In genomic region chr5:123508921-123509320, GRCm38 (mm10) we compare ENCODE assay signal across 8 mouse cellular contexts. TPM values are rescaled to one million over a fixed set of nuclear protein-coding genes. Genes with fewer than 3 reads are reported as not detected.
DNase-seq lines count a peak whose midpoint lies in the region; ATAC-seq and TF ChIP-seq lines count a peak whose summit lies in the region.

No protein-coding gene starts in this region.

- DNase-seq in lung, embryonic 14.5 days: peak; percentile 37
- DNase-seq in lung, postnatal 4 days: no peak
- no peak for DNase-seq in limb, embryonic 11.5 days (ENCODE audit: low spot score)
- peak; percentile 38 for DNase-seq in retina, embryonic 14.5 days (ENCODE audit: low spot score)
- DNase-seq in left cerebral cortex, adult 11 months (ENCODE audit: low spot score): no peak
- no peak for DNase-seq in right cerebral cortex, postnatal 4 days
- no peak for DNase-seq in cerebellum, postnatal 14 days

- no peak for TF ChIP-seq CTCF in lung, embryonic 14.5 days (IDR thresholded peaks at IDR 0.05; ENCODE audit: low read depth)

- peak overlapping the region; percentile 89 for H3K4me2 ChIP-seq in lung, embryonic 14.5 days
- H3K4me2 ChIP-seq in embryonic facial prominence, embryonic 13.5 days: peak overlapping the region; percentile 89
- peak overlapping the region; percentile 84 for H3K4me2 ChIP-seq in limb, embryonic 11.5 days (ENCODE audit: low read depth, severe bottlenecking)

- peaks cover 6% of the 10 kb centered on the region; the same call in 1 of the 2 replicates for H3K4me1 ChIP-seq in lung, embryonic 14.5 days (ENCODE audit: insufficient read depth)
- peaks cover 18% of the 10 kb centered on the region for H3K4me1 ChIP-seq in embryonic facial prominence, embryonic 13.5 days
- H3K4me1 ChIP-seq in limb, embryonic 11.5 days (ENCODE audit: control insufficient read depth, insufficient read depth, low read length): no peaks in the 10 kb centered on the region

- H3K27me3 ChIP-seq in lung, embryonic 14.5 days (ENCODE audit: insufficient read depth, low read length): peaks cover 22% of the 10 kb centered on the region; the same call in 1 of the 2 replicates
- peaks cover 10% of the 10 kb centered on the region; the same call in 1 of the 2 replicates for H3K27me3 ChIP-seq in embryonic facial prominence, embryonic 13.5 days
- no peaks in the 10 kb centered on the region for H3K27me3 ChIP-seq in limb, embryonic 11.5 days (ENCODE audit: control insufficient read depth, insufficient read depth, low read length)

- WGBS in lung, embryonic 14.5 days: 10% methylated on average over 12 of the region's 12 CpGs
- 5% methylated on average over 12 of the region's 12 CpGs for WGBS in embryonic facial prominence, embryonic 13.5 days
- 8% methylated on average over 12 of the region's 12 CpGs for WGBS in limb, embryonic 11.5 days

- no peak for ATAC-seq in lung, embryonic 14.5 days (ENCODE audit: insufficient read depth)
- no peak for ATAC-seq in embryonic facial prominence, embryonic 13.5 days (ENCODE audit: insufficient number of reproducible peaks, insufficient read depth, low FRiP score, low TSS enrichment, low read depth)
- ATAC-seq in limb, embryonic 11.5 days (ENCODE audit: insufficient number of reproducible peaks, low FRiP score, low TSS enrichment, low read depth): no peak

- peak overlapping the region; percentile 52 for H3K4me3 ChIP-seq in lung, embryonic 14.5 days (ENCODE audit: low read depth, low read length)
- H3K4me3 ChIP-seq in embryonic facial prominence, embryonic 13.5 days: peak overlapping the region; percentile 64
- peak overlapping the region; percentile 57 for H3K4me3 ChIP-seq in limb, embryonic 11.5 days (ENCODE audit: low read depth, low read length)

- peaks cover 14% of the 10 kb centered on the region; the same call in 1 of the 2 replicates for H3K36me3 ChIP-seq in lung, embryonic 14.5 days (ENCODE audit: insufficient read depth)
- H3K36me3 ChIP-seq in embryonic facial prominence, embryonic 13.5 days: peaks cover 27% of the 10 kb centered on the region
- no peaks in the 10 kb centered on the region for H3K36me3 ChIP-seq in limb, embryonic 11.5 days (ENCODE audit: control insufficient read depth, insufficient read depth, low read length)

- no peak overlapping the region for H3K27ac ChIP-seq in lung, embryonic 14.5 days (ENCODE audit: low read depth)
- H3K27ac ChIP-seq in embryonic facial prominence, embryonic 13.5 days: no peak overlapping the region
- H3K27ac ChIP-seq in limb, embryonic 11.5 days (replicated peaks; ENCODE audit: low read depth, low read length): no peak overlapping the region

- peak overlapping the region; percentile 48; the same call in 1 of the 2 replicates for H3K9ac ChIP-seq in lung, embryonic 14.5 days
- H3K9ac ChIP-seq in embryonic facial prominence, embryonic 13.5 days: peak overlapping the region; percentile 72
- peak overlapping the region; percentile 54; the same call in 1 of the 2 replicates for H3K9ac ChIP-seq in limb, embryonic 11.5 days (ENCODE audit: low read length)

- H3K9me3 ChIP-seq in lung, embryonic 14.5 days (ENCODE audit: low read depth, low read length): no peaks in the 10 kb centered on the region
- no peaks in the 10 kb centered on the region for H3K9me3 ChIP-seq in embryonic facial prominence, embryonic 13.5 days
- no peaks in the 10 kb centered on the region for H3K9me3 ChIP-seq in limb, embryonic 11.5 days (ENCODE audit: control insufficient read depth, low read length)

RNA-seq across cellular contexts. Expression of gene B3gnt4, which starts 1.3 kb away (rescaled TPM):
- polyA plus RNA-seq in lung, embryonic 14.5 days (2014; fragmentation: Nextera tagmentation; extraction: Ambion mirVana): 0.16 and 0.39 TPM in 2 replicates
- 1.3 and 1.6 TPM in 2 replicates for polyA plus RNA-seq in embryonic facial prominence, embryonic 13.5 days (2015; fragmentation: Nextera tagmentation; extraction: Ambion mirVana)
- 0.23 and 0.60 TPM in 2 replicates for polyA plus RNA-seq in limb, embryonic 11.5 days (2014; fragmentation: Nextera tagmentation; extraction: Ambion mirVana)

RNA-seq across cellular contexts. Expression of gene Diablo, which starts 15.1 kb away (rescaled TPM):
- polyA plus RNA-seq in lung, embryonic 14.5 days (2014; fragmentation: Nextera tagmentation; extraction: Ambion mirVana): 108 and 110 TPM in 2 replicates
- polyA plus RNA-seq in embryonic facial prominence, embryonic 13.5 days (2015; fragmentation: Nextera tagmentation; extraction: Ambion mirVana): 116 and 125 TPM in 2 replicates
- 120 and 124 TPM in 2 replicates for polyA plus RNA-seq in limb, embryonic 11.5 days (2014; fragmentation: Nextera tagmentation; extraction: Ambion mirVana)

RNA-seq across cellular contexts. Expression of gene Gm49027, which starts 16.4 kb away (rescaled TPM):
- 0.53 and 0.62 TPM in 2 replicates for polyA plus RNA-seq in lung, embryonic 14.5 days (2014; fragmentation: Nextera tagmentation; extraction: Ambion mirVana)
- 0.49 and 0.95 TPM in 2 replicates for polyA plus RNA-seq in embryonic facial prominence, embryonic 13.5 days (2015; fragmentation: Nextera tagmentation; extraction: Ambion mirVana)
- 0.14 and 0.55 TPM in 2 replicates for polyA plus RNA-seq in limb, embryonic 11.5 days (2014; fragmentation: Nextera tagmentation; extraction: Ambion mirVana)

RNA-seq across cellular contexts. Expression of gene Il31, which starts 19.6 kb away (rescaled TPM):
- polyA plus RNA-seq in lung, embryonic 14.5 days (2014; fragmentation: Nextera tagmentation; extraction: Ambion mirVana): not detected in 2 replicates
- polyA plus RNA-seq in embryonic facial prominence, embryonic 13.5 days (2015; fragmentation: Nextera tagmentation; extraction: Ambion mirVana): not detected in 2 replicates
- not detected in 2 replicates for polyA plus RNA-seq in limb, embryonic 11.5 days (2014; fragmentation: Nextera tagmentation; extraction: Ambion mirVana)

RNA-seq across cellular contexts. Expression of gene Lrrc43, which starts 19.8 kb away (rescaled TPM):
- polyA plus RNA-seq in lung, embryonic 14.5 days (2014; fragmentation: Nextera tagmentation; extraction: Ambion mirVana): not detected in 2 replicates
- 0.12 TPM in 1 of 2 replicates, not detected in the other for polyA plus RNA-seq in embryonic facial prominence, embryonic 13.5 days (2015; fragmentation: Nextera tagmentation; extraction: Ambion mirVana)
- not detected in 2 replicates for polyA plus RNA-seq in limb, embryonic 11.5 days (2014; fragmentation: Nextera tagmentation; extraction: Ambion mirVana)

Comparison
In these comparisons a context has a peak if more than half of its experiments do, and no peak if none do; other contexts are left out.
1. DNase-seq: peak in lung, embryonic 14.5 days (single experiment) and retina, embryonic 14.5 days (single experiment); none in lung, postnatal 4 days (0 of 2), limb, embryonic 11.5 days (single experiment), left cerebral cortex, adult 11 months (single experiment), right cerebral cortex, postnatal 4 days (single experiment) and cerebellum, postnatal 14 days (0 of 2).
2. Peak in every context shown above with its lines, with median percentiles within 50 percentile points of each other: H3K4me2 ChIP-seq, H3K4me3 ChIP-seq and H3K9ac ChIP-seq.